ENCODE assay signal across 18 mouse cellular contexts in genomic region chr3:95945731-95946240, GRCm38 (mm10). TPM values are rescaled to one million over a fixed set of nuclear protein-coding genes. Genes with fewer than 3 reads are reported as not detected.
A peak's percentile ranks its signal among the peaks of the same experiment; 100 is the strongest.
DNase-seq lines count a peak whose midpoint lies in the region; ATAC-seq lines count a peak whose summit lies in the region.
"Had no signal": no experiment of that assay in that cellular context is flagged by ENCODE, and none has a peak within 500 bp of the region (broad histone marks: within the 10 kb centered on the region; RNA-seq: fewer than 3 reads in every experiment).

No protein-coding gene starts in this region.

- WGBS in forebrain, embryonic 14.5 days, result 82% methylated on average over 14 of the region's 14 CpGs
- WGBS in forebrain, embryonic 12.5 days, result 84% methylated on average over 14 of the region's 14 CpGs
- 55% methylated on average over 14 of the region's 14 CpGs for WGBS in heart, embryonic 15.5 days

- DNase-seq in forebrain, embryonic 14.5 days (ENCODE audit: low spot score), result peak; percentile 10
- DNase-seq in heart, adult 9 months (ENCODE audit: low spot score in 2 of 2), result no peak
- DNase-seq in lung, postnatal 14 days, result peak; percentile 40
- DNase-seq in kidney, postnatal 25 days, result no peak
- DNase-seq: cerebellum, adult 18-20 months; heart, adult 18-20 months; liver; liver, postnatal 0 days; midbrain, embryonic 14.5 days; retina, postnatal 1 day; thymus, adult 2 months had no signal

- no peak for ATAC-seq in forebrain, embryonic 14.5 days
- ATAC-seq in forebrain, embryonic 12.5 days (ENCODE audit: low FRiP score), result no peak
- no peak for ATAC-seq in heart, embryonic 15.5 days (replicated peaks; ENCODE audit: insufficient number of reproducible peaks, insufficient read depth, low FRiP score, low read depth)
- ATAC-seq: activated CD4-positive, CD25-positive, alpha-beta regulatory T cell, adult 4 months; liver, postnatal 0 days; Patski had no signal

- no peaks in the 10 kb centered on the region for H3K4me1 ChIP-seq in forebrain, embryonic 14.5 days (ENCODE audit: control insufficient read depth, insufficient read depth, low read length)
- H3K4me1 ChIP-seq in forebrain, embryonic 12.5 days, result no peaks in the 10 kb centered on the region
- no peaks in the 10 kb centered on the region for H3K4me1 ChIP-seq in heart, embryonic 15.5 days (replicated peaks)
- H3K4me1 ChIP-seq in brown adipose tissue, adult 24 weeks (ENCODE audit: control insufficient read depth, insufficient read depth, insufficient read length, low read length), result no peaks in the 10 kb centered on the region

- no peak overlapping the region for H3K9ac ChIP-seq in forebrain, embryonic 14.5 days (ENCODE audit: low read length)
- H3K9ac ChIP-seq in forebrain, embryonic 12.5 days, result no peak overlapping the region
- 0 out of 2 replicates have a peak overlapping the region, but pooled peaks have one; percentile 35 for H3K9ac ChIP-seq in heart, embryonic 15.5 days
- H3K9ac ChIP-seq: liver, postnatal 0 days had no signal

- no peaks in the 10 kb centered on the region for H3K9me3 ChIP-seq in forebrain, embryonic 14.5 days (replicated peaks; ENCODE audit: control insufficient read depth, low read length)
- no peaks in the 10 kb centered on the region for H3K9me3 ChIP-seq in forebrain, embryonic 12.5 days
- H3K9me3 ChIP-seq in heart, embryonic 15.5 days (replicated peaks), result no peaks in the 10 kb centered on the region

- H3K4me3 ChIP-seq in forebrain, embryonic 14.5 days (ENCODE audit: low read depth, low read length), result no peak overlapping the region
- no peak overlapping the region for H3K4me3 ChIP-seq in forebrain, embryonic 12.5 days (replicated peaks)
- no peak overlapping the region for H3K4me3 ChIP-seq in heart, embryonic 15.5 days
- H3K4me3 ChIP-seq in brown adipose tissue, adult 24 weeks (ENCODE audit: insufficient read depth, low read depth, low read length), result no peak overlapping the region
- H3K4me3 ChIP-seq: erythroblast, embryonic 14.5 days had no signal

- no peak overlapping the region for H3K27ac ChIP-seq in forebrain, embryonic 14.5 days (ENCODE audit: low read depth, low read length)
- H3K27ac ChIP-seq in forebrain, embryonic 12.5 days, result no peak overlapping the region
- H3K27ac ChIP-seq in heart, embryonic 15.5 days, result no peak overlapping the region
- peak overlapping the region; percentile 48 for H3K27ac ChIP-seq in brown adipose tissue, adult 24 weeks (replicated peaks; ENCODE audit: low read depth, low read length)

- no peaks in the 10 kb centered on the region for H3K27me3 ChIP-seq in forebrain, embryonic 14.5 days (replicated peaks; ENCODE audit: control insufficient read depth, insufficient read depth, low read length)
- no peaks in the 10 kb centered on the region for H3K27me3 ChIP-seq in forebrain, embryonic 12.5 days
- H3K27me3 ChIP-seq in heart, embryonic 15.5 days, result no peaks in the 10 kb centered on the region
- H3K27me3 ChIP-seq: Patski had no signal

- H3K36me3 ChIP-seq in forebrain, embryonic 14.5 days (ENCODE audit: control insufficient read depth, insufficient read depth, low read length), result peaks cover 51% of the 10 kb centered on the region
- H3K36me3 ChIP-seq in forebrain, embryonic 12.5 days (replicated peaks), result peaks cover 59% of the 10 kb centered on the region
- H3K36me3 ChIP-seq in heart, embryonic 15.5 days, result peaks cover 58% of the 10 kb centered on the region

- no peak overlapping the region for H3K4me2 ChIP-seq in forebrain, embryonic 14.5 days (ENCODE audit: low read length)
- H3K4me2 ChIP-seq in forebrain, embryonic 12.5 days, result no peak overlapping the region
- no peak overlapping the region for H3K4me2 ChIP-seq in heart, embryonic 15.5 days

RNA-seq across cellular contexts. Expression of gene Anp32e, which starts 16.7 kb away (rescaled TPM):
- polyA plus RNA-seq in forebrain, embryonic 14.5 days (2014; fragmentation: Nextera tagmentation; extraction: Ambion mirVana), result 49.1 and 50.0 TPM in 2 replicates
- polyA plus RNA-seq in forebrain, embryonic 12.5 days (2016; fragmentation: Nextera tagmentation; extraction: Ambion mirVana), result 405 and 446 TPM in 2 replicates
- 183 and 187 TPM in 2 replicates for polyA plus RNA-seq in heart, embryonic 15.5 days (2015; fragmentation: Nextera tagmentation; extraction: Ambion mirVana)
- 78.5 and 88.8 TPM in 2 replicates for polyA plus RNA-seq in brown adipose tissue, adult 24 weeks (2012; ENCODE audit: insufficient read depth, insufficient read length, missing spikeins)

RNA-seq across cellular contexts. Expression of gene Car14, which starts 41.3 kb away (rescaled TPM):
- 15.5 and 19.9 TPM in 2 replicates for polyA plus RNA-seq in forebrain, embryonic 14.5 days (2014; fragmentation: Nextera tagmentation; extraction: Ambion mirVana)
- 26.3 and 32.1 TPM in 2 replicates for polyA plus RNA-seq in forebrain, embryonic 12.5 days (2016; fragmentation: Nextera tagmentation; extraction: Ambion mirVana)
- polyA plus RNA-seq in heart, embryonic 15.5 days (2015; fragmentation: Nextera tagmentation; extraction: Ambion mirVana), result 46.9 and 55.7 TPM in 2 replicates
- polyA plus RNA-seq in brown adipose tissue, adult 24 weeks (2012; ENCODE audit: insufficient read depth, insufficient read length, missing spikeins), result 15.5 and 24.4 TPM in 2 replicates
- polyA plus RNA-seq: activated CD4-positive, CD25-positive, alpha-beta regulatory T cell, adult 4 months; C2C12; erythroblast, embryonic 14.5 days had no signal

RNA-seq across cellular contexts. Expression of gene Plekho1, which starts 50.0 kb away (rescaled TPM):
- polyA plus RNA-seq in forebrain, embryonic 14.5 days (2014; fragmentation: Nextera tagmentation; extraction: Ambion mirVana), result 67.4 and 75.6 TPM in 2 replicates
- polyA plus RNA-seq in forebrain, embryonic 12.5 days (2016; fragmentation: Nextera tagmentation; extraction: Ambion mirVana), result 91.3 and 95.1 TPM in 2 replicates
- 64.3 and 69.6 TPM in 2 replicates for polyA plus RNA-seq in heart, embryonic 15.5 days (2015; fragmentation: Nextera tagmentation; extraction: Ambion mirVana)
- 8.8 and 13.9 TPM in 2 replicates for polyA plus RNA-seq in brown adipose tissue, adult 24 weeks (2012; ENCODE audit: insufficient read depth, insufficient read length, missing spikeins)

RNA-seq across cellular contexts. Expression of gene Aph1a, which starts 52.0 kb away (rescaled TPM):
- 48.8 and 51.7 TPM in 2 replicates for polyA plus RNA-seq in forebrain, embryonic 14.5 days (2014; fragmentation: Nextera tagmentation; extraction: Ambion mirVana)
- polyA plus RNA-seq in forebrain, embryonic 12.5 days (2016; fragmentation: Nextera tagmentation; extraction: Ambion mirVana), result 32.2 and 37.5 TPM in 2 replicates
- 33.3 and 35.8 TPM in 2 replicates for polyA plus RNA-seq in heart, embryonic 15.5 days (2015; fragmentation: Nextera tagmentation; extraction: Ambion mirVana)
- 75.1 and 82.8 TPM in 2 replicates for polyA plus RNA-seq in brown adipose tissue, adult 24 weeks (2012; ENCODE audit: insufficient read depth, insufficient read length, missing spikeins)

RNA-seq across cellular contexts. Expression of gene BC028528, which starts 54.0 kb away (rescaled TPM):
- 13.1 and 15.4 TPM in 2 replicates for polyA plus RNA-seq in forebrain, embryonic 14.5 days (2014; fragmentation: Nextera tagmentation; extraction: Ambion mirVana)
- 8.4 and 10.1 TPM in 2 replicates for polyA plus RNA-seq in forebrain, embryonic 12.5 days (2016; fragmentation: Nextera tagmentation; extraction: Ambion mirVana)
- 38.4 and 43.5 TPM in 2 replicates for polyA plus RNA-seq in heart, embryonic 15.5 days (2015; fragmentation: Nextera tagmentation; extraction: Ambion mirVana)
- 71.8 and 150 TPM in 2 replicates for polyA plus RNA-seq in brown adipose tissue, adult 24 weeks (2012; ENCODE audit: insufficient read depth, insufficient read length, missing spikeins)
- polyA plus RNA-seq: erythroblast, embryonic 14.5 days had no signal

Comparison
In these comparisons a context has a peak if more than half of its experiments do, and no peak if none do; other contexts are left out.
1. DNase-seq: peak in forebrain, embryonic 14.5 days (single experiment) and lung, postnatal 14 days (single experiment); none in heart, adult 9 months (0 of 2) and kidney, postnatal 25 days (0 of 2).